Mouse (Mus musculus) neural tube, embryonic 11.5 days (tissue): ENCODE results near the gene Lif. TPM values are rescaled to one million over a fixed set of nuclear protein-coding genes. Genes with fewer than 3 reads are reported as not detected.
A peak's percentile ranks its signal among the peaks of the same experiment; 100 is the strongest.

Experiments
- ATAC-seq: fragments of 200-750 bp; cut with Nextera tagmentation; 2 replicates; pipeline ENCODE4 v1.8.0; 2017; ENCODE audit warnings: moderate number of reproducible peaks, mild to moderate bottlenecking, moderate TSS enrichment, moderate library complexity; ENCODE audit not compliant: insufficient read depth, low FRiP score, low TSS enrichment
- DNase-seq: peaks from one replicate; pipeline ENCODE4 v3.0.0-alpha.2; 2015; ENCODE audit warnings: low spot score
- H3K27ac ChIP-seq: fragments of 300-500 bp; sonication (generic); 2 replicates; pipeline ENCODE4 v1.5.1; 2014; ENCODE audit warnings: low read depth, mild to moderate bottlenecking, low read length
- H3K27me3 ChIP-seq: fragments of 300-500 bp; sonication (generic); 2 replicates; pipeline ENCODE4 v1.6.1; 2014; ENCODE audit warnings: mild to moderate bottlenecking, low read length, mixed read lengths; ENCODE audit not compliant: control insufficient read depth, insufficient read depth
- H3K36me3 ChIP-seq: fragments of 300-500 bp; sonication (generic); 2 replicates; pipeline ENCODE4 v1.6.1; 2014; ENCODE audit warnings: mild to moderate bottlenecking, low read length, moderate library complexity, mixed read lengths; ENCODE audit not compliant: control insufficient read depth, insufficient read depth
- H3K4me1 ChIP-seq: fragments of 300-500 bp; sonication (generic); 2 replicates; pipeline ENCODE4 v1.6.1; 2014; ENCODE audit warnings: low read length, mixed read lengths; ENCODE audit not compliant: control insufficient read depth, insufficient read depth
- H3K4me2 ChIP-seq: fragments of 300-500 bp; sonication (generic); 2 replicates; pipeline ENCODE4 v1.6.1; 2014; ENCODE audit warnings: low read depth, mild to moderate bottlenecking, moderate library complexity
- H3K4me3 ChIP-seq: fragments of 300-500 bp; sonication (generic); 2 replicates; pipeline ENCODE4 v1.5.1; 2014; ENCODE audit warnings: low read depth, low read length
- H3K9ac ChIP-seq: fragments of 300-500 bp; sonication (generic); 2 replicates; pipeline ENCODE4 v1.6.1; 2014; ENCODE audit warnings: mild to moderate bottlenecking, low read length
- H3K9me3 ChIP-seq: fragments of 300-500 bp; sonication (generic); 2 replicates; pipeline ENCODE4 v1.6.1; 2016; ENCODE audit warnings: low read length; ENCODE audit not compliant: control insufficient read depth
- WGBS: fragments of 180-500 bp; shearing (Covaris S2); extraction: QIAGEN DNeasy Blood & Tissue Kit; methylation state at CpG from one replicate; pipeline ENCODE4 v1.1.7; 2014; 5-methylcytosine and 5-hydroxymethylcytosine counted together
- polyA plus RNA-seq: library from polyadenylated mRNA; unstranded; fragments of >200 nt; fragmentation: Nextera tagmentation; extraction: Ambion mirVana; gene quantifications from 2 replicates; pipeline ENCODE4 v1.2.1, GENCODE M21; 2014

The Lif gene
- polyA plus RNA-seq, 1 experiment from 2014 or later: not detected

- no peak overlapping the region for H3K27ac ChIP-seq
- H3K4me3 ChIP-seq: no peak overlapping the region
- no peak for DNase-seq
- no peak overlapping the region for H3K9ac ChIP-seq
- no peak for ATAC-seq
- H3K27me3 ChIP-seq: no peaks in the 10 kb centered on the region
- H3K4me2 ChIP-seq: no peak overlapping the region
- WGBS: 63% methylated on average over 11 of the region's 11 CpGs
- H3K4me1 ChIP-seq: no peaks in the 10 kb centered on the region
- H3K9me3 ChIP-seq: no peaks in the 10 kb centered on the region
- no peaks in the 10 kb centered on the region for H3K36me3 ChIP-seq
Measured at GRCm38 (mm10) chr11:4276411-4276861, 19.1 kb downstream of the Lif start.

DNA sequence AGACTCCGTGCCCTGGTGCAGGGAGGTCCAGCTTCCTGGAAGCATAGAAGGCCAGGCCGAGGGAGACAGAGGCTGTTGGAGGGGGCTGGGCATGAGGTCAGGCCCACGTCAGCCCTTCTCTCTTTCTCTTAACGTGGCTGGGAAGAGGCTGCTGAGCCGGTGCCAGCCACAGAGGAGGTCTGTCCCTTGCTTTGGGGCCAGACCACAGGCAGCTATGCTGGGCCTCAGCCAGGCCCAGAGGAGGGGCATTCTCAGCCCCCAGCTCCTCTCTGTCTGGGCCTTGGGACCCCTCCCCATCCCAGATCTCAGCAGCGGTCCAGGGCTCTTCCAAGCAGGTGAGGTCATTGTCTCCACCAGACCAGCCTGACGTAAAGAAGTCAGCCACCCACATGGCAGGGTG, 22.6 kb downstream of the Lif start:
- H3K9me3 ChIP-seq: no peaks in the 10 kb centered on the region
- no peaks in the 10 kb centered on the region for H3K4me1 ChIP-seq
- DNase-seq (no peak), ATAC-seq (no peak)
- H3K36me3 ChIP-seq: no peaks in the 10 kb centered on the region
- no peak overlapping the region for H3K4me3 ChIP-seq
- 82% methylated on average over 7 of the region's 7 CpGs for WGBS
- H3K4me2 ChIP-seq: no peak overlapping the region
- no peaks in the 10 kb centered on the region for H3K27me3 ChIP-seq
- H3K9ac ChIP-seq: no peak overlapping the region
- H3K27ac ChIP-seq: no peak overlapping the region

DNA sequence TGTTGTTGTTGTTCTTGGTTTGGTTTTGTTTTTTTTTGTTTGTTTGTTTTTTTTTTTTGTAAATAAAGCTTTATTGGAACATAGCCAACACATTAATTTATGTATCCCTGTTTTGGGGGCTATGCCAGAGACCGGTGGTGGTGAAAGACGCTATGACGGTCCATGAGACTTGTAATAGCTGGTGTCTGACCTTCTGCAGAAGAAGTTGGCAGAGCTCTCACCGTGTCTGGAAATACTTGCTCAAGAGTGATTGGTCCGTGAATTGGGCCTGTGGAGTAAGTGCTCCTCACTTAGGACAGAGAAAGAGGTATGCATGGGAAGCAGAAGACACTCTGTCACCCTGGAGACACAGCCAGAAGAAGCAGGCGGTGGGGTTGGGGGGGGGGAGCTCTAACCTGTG, 24.5 kb downstream of the Lif start:
- Histone ChIP-seq H3K4me1 (no peaks in the 10 kb centered on the region), H3K27ac (no peak overlapping the region), H3K27me3 (no peaks in the 10 kb centered on the region), H3K4me2 (no peak overlapping the region), H3K9me3 (no peaks in the 10 kb centered on the region), H3K9ac (no peak overlapping the region), H3K4me3 (no peak overlapping the region), H3K36me3 (no peaks in the 10 kb centered on the region)
- 82% methylated on average over 6 of the region's 6 CpGs for WGBS
- no peak for DNase-seq
- ATAC-seq: no peak

DNA sequence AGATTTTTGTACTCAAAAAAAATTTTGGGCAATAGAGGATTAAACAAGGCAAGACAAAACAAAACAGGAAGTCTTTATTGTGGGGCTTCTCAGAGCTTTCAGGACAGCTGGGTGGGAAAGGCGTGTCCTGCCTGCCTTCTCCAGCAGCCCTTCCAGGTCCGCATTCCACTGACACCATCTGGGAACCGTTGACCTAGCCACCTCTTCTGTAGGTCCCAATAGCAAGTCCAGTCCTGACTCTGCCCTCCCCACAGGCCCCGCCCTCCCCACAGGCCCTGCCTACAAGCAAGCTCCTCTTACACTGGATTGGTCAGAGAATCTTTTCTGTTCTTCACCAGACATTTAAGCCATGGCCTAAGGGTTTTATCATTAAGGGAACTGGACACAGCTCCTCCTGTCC, 26.3 kb downstream of the Lif start:
- DNase-seq (peak; percentile 36), ATAC-seq (no peak)
- Histone ChIP-seq H3K4me3 (no peak overlapping the region), H3K9me3 (no peaks in the 10 kb centered on the region), H3K9ac (no peak overlapping the region), H3K27ac (no peak overlapping the region), H3K27me3 (no peaks in the 10 kb centered on the region), H3K36me3 (no peaks in the 10 kb centered on the region), H3K4me2 (no peak overlapping the region), H3K4me1 (no peaks in the 10 kb centered on the region)
- WGBS: 4% methylated on average over 4 of the region's 4 CpGs

- DNase-seq (no peak), ATAC-seq (no peak)
- Histone ChIP-seq H3K9me3 (no peaks in the 10 kb centered on the region), H3K4me2 (no peak overlapping the region), H3K4me1 (no peaks in the 10 kb centered on the region), H3K27me3 (no peaks in the 10 kb centered on the region), H3K36me3 (no peaks in the 10 kb centered on the region), H3K4me3 (no peak overlapping the region), H3K9ac (no peak overlapping the region), H3K27ac (no peak overlapping the region)
- WGBS: 63% methylated on average over 3 of the region's 3 CpGs
Measured at GRCm38 (mm10) chr11:4289280-4289679, 31.9 kb downstream of the Lif start.

DNA sequence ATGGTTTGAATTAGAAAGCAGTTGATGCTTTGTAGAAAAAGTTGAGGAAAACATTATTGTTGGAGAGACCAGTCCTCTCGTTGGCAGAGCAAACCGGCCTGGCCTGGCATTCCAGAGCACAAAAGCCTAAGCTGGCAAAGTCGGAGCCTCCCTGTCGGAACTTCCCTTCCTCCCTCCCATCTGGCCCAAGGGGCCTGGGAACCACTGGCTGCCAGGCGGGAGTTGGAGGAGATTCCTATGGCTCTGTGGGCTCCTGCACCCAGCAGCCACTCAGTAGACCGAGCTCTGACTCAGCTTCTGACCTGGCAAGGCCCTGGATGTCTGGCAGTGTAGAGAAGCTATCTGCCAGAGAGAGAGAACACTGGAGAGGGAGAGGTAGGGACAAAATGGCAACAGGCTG, 34.3 kb downstream of the Lif start:
- no peak overlapping the region for H3K27ac ChIP-seq
- WGBS: 77% methylated on average over 6 of the region's 6 CpGs
- H3K4me1 ChIP-seq: no peaks in the 10 kb centered on the region
- ATAC-seq (no peak), DNase-seq (no peak)
- no peaks in the 10 kb centered on the region for H3K36me3 ChIP-seq
- no peak overlapping the region for H3K9ac ChIP-seq
- no peaks in the 10 kb centered on the region for H3K9me3 ChIP-seq
- H3K4me3 ChIP-seq: no peak overlapping the region
- no peaks in the 10 kb centered on the region for H3K27me3 ChIP-seq
- no peak overlapping the region for H3K4me2 ChIP-seq

GRCm38 (mm10) chr11:4292224-4292887, 35.0 kb downstream of the Lif start:
- 77% methylated on average over 8 of the region's 8 CpGs for WGBS
- ATAC-seq (no peak), DNase-seq (no peak)
- H3K4me1 ChIP-seq: no peaks in the 10 kb centered on the region
- no peaks in the 10 kb centered on the region for H3K36me3 ChIP-seq
- no peak overlapping the region for H3K4me3 ChIP-seq
- no peak overlapping the region for H3K4me2 ChIP-seq
- H3K9ac ChIP-seq: no peak overlapping the region
- H3K9me3 ChIP-seq: no peaks in the 10 kb centered on the region
- H3K27me3 ChIP-seq: no peaks in the 10 kb centered on the region
- no peak overlapping the region for H3K27ac ChIP-seq

- H3K4me3 ChIP-seq: no peak overlapping the region
- H3K9me3 ChIP-seq: no peaks in the 10 kb centered on the region
- ATAC-seq: no peak
- H3K4me1 ChIP-seq: no peaks in the 10 kb centered on the region
- no peak overlapping the region for H3K9ac ChIP-seq
- no peaks in the 10 kb centered on the region for H3K36me3 ChIP-seq
- H3K27me3 ChIP-seq: no peaks in the 10 kb centered on the region
- 87% methylated on average over 6 of the region's 6 CpGs for WGBS
- no peak overlapping the region for H3K4me2 ChIP-seq
- DNase-seq: no peak
- no peak overlapping the region for H3K27ac ChIP-seq
Measured at GRCm38 (mm10) chr11:4292888-4293247, 35.5 kb downstream of the Lif start.

- Histone ChIP-seq H3K36me3 (no peaks in the 10 kb centered on the region), H3K4me3 (no peak overlapping the region), H3K27me3 (no peaks in the 10 kb centered on the region), H3K9ac (no peak overlapping the region), H3K9me3 (no peaks in the 10 kb centered on the region), H3K27ac (no peak overlapping the region), H3K4me2 (no peak overlapping the region), H3K4me1 (no peaks in the 10 kb centered on the region)
- ATAC-seq (no peak), DNase-seq (no peak)
- WGBS: 86% methylated on average over 4 of the region's 4 CpGs
Measured at GRCm38 (mm10) chr11:4293481-4293880, 36.1 kb downstream of the Lif start.
